Mouse (Mus musculus) heart, embryonic 12.5 days (tissue): ENCODE results near the gene Gm17387. TPM values are rescaled to one million over a fixed set of nuclear protein-coding genes. Genes with fewer than 3 reads are reported as not detected.
"Not testable (repeated sequence)": the region's sequence is repeated elsewhere in the genome, so short reads cannot be mapped to it uniquely, and the experiment has no call there.

ENCODE experiments used
- ATAC-seq: fragments of 200-750 bp; cut with Nextera tagmentation; 2 replicates; pipeline ENCODE4 v1.8.0; 2017; ENCODE audit warnings: moderate TSS enrichment, moderate library complexity; ENCODE audit not compliant: insufficient number of reproducible peaks, low FRiP score
- H3K27ac ChIP-seq: fragments of 300-500 bp; sonication (generic); 2 replicates; pipeline ENCODE4 v1.5.1; 2016; ENCODE audit warnings: mild to moderate bottlenecking, moderate library complexity; ENCODE audit not compliant: poor library complexity, severe bottlenecking
- H3K27me3 ChIP-seq: fragments of 300-500 bp; sonication (generic); replicated peaks from 2 replicates; pipeline ENCODE4 v1.6.1; 2016; ENCODE audit warnings: mild to moderate bottlenecking, moderate library complexity
- H3K36me3 ChIP-seq: fragments of 300-500 bp; sonication (generic); 2 replicates; pipeline ENCODE4 v1.6.1; 2016; ENCODE audit warnings: mild to moderate bottlenecking, moderate library complexity
- H3K4me1 ChIP-seq: fragments of 300-500 bp; sonication (generic); replicated peaks from 2 replicates; pipeline ENCODE4 v1.6.1; 2016; ENCODE audit warnings: mild to moderate bottlenecking
- H3K4me2 ChIP-seq: fragments of 300-500 bp; sonication (generic); 2 replicates; pipeline ENCODE4 v1.6.1; 2016; ENCODE audit warnings: mild to moderate bottlenecking, moderate library complexity
- H3K4me3 ChIP-seq: fragments of 300-500 bp; sonication (generic); 2 replicates; pipeline ENCODE4 v1.5.1; 2016; ENCODE audit warnings: mild to moderate bottlenecking
- H3K9ac ChIP-seq: fragments of 300-500 bp; sonication (generic); 2 replicates; pipeline ENCODE4 v1.6.1; 2016; ENCODE audit warnings: mild to moderate bottlenecking, moderate library complexity
- H3K9me3 ChIP-seq: fragments of 300-500 bp; sonication (generic); replicated peaks from 2 replicates; pipeline ENCODE4 v1.6.1; 2016; ENCODE audit warnings: mild to moderate bottlenecking, moderate library complexity
- WGBS: fragments of 180-500 bp; shearing (Covaris S2); methylation state at CpG from one replicate; pipeline ENCODE4 v1.1.7; 2016; 5-methylcytosine and 5-hydroxymethylcytosine counted together
- polyA plus RNA-seq: library from polyadenylated mRNA; unstranded; fragments of >200 nt; fragmentation: Nextera tagmentation; extraction: Ambion mirVana; gene quantifications from 2 replicates; pipeline ENCODE4 v1.2.1, GENCODE M21; 2016

Gene Gm17387
- polyA plus RNA-seq, 1 experiment from 2014 or later, result not detected

- no peaks in the 10 kb centered on the region for H3K9me3 ChIP-seq
- H3K4me1 ChIP-seq, result no peaks in the 10 kb centered on the region
- no peak overlapping the region for H3K4me2 ChIP-seq
- no peaks in the 10 kb centered on the region for H3K36me3 ChIP-seq
- WGBS, result 75% methylated on average over 10 of the region's 10 CpGs
- H3K27ac ChIP-seq, result no peak overlapping the region
- H3K27me3 ChIP-seq, result no peaks in the 10 kb centered on the region; the same call in 1 of the 2 replicates
- no peak overlapping the region for H3K4me3 ChIP-seq
- H3K9ac ChIP-seq, result no peak overlapping the region
- ATAC-seq, result no peak
Measured at GRCm38 (mm10) chr7:141016707-141017697, 11.9 kb upstream of the Gm17387 start.

DNA sequence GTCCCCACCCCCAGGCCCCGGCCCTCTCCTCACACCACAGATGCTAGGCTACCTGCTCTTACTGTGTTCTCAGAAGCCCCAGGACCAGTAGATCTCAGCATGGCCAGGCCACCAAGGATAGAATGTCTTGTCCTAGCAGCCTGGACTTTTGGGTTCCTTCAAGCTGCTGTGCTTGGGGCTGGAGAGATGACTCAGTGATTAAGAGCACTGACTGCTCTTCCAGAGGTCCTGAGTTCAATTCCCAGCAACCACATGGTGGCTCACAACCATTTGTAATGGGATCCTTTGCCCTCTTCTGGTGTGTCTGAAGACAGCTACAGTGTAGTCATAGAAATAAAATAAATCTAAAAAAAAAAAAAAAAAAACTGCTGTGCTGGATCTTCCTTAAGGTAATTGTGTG is 11.1 kb upstream of the Gm17387 start, which contains the start of gene Ifitm6:
Ifitm6 (minus strand) TSS at position 101 of the 400 bp plus-strand sequence.
- 79% methylated on average over 1 of the region's 1 CpGs for WGBS
- not testable (repeated sequence) for H3K9me3 ChIP-seq, H3K4me3 ChIP-seq, H3K27ac ChIP-seq, H3K9ac ChIP-seq, H3K4me2 ChIP-seq, ATAC-seq, H3K4me1 ChIP-seq, H3K36me3 ChIP-seq, H3K27me3 ChIP-seq

- Histone ChIP-seq H3K27me3 (no peaks in the 10 kb centered on the region; the same call in 1 of the 2 replicates), H3K4me1 (no peaks in the 10 kb centered on the region), H3K36me3 (no peaks in the 10 kb centered on the region), H3K9me3 (no peaks in the 10 kb centered on the region), H3K4me3 (no peak overlapping the region), H3K9ac (no peak overlapping the region), H3K4me2 (no peak overlapping the region), H3K27ac (no peak overlapping the region)
- ATAC-seq, result no peak
- 88% methylated on average over 5 of the region's 5 CpGs for WGBS
Measured at GRCm38 (mm10) chr7:141019028-141019427, 9.9 kb upstream of the Gm17387 start.

DNA sequence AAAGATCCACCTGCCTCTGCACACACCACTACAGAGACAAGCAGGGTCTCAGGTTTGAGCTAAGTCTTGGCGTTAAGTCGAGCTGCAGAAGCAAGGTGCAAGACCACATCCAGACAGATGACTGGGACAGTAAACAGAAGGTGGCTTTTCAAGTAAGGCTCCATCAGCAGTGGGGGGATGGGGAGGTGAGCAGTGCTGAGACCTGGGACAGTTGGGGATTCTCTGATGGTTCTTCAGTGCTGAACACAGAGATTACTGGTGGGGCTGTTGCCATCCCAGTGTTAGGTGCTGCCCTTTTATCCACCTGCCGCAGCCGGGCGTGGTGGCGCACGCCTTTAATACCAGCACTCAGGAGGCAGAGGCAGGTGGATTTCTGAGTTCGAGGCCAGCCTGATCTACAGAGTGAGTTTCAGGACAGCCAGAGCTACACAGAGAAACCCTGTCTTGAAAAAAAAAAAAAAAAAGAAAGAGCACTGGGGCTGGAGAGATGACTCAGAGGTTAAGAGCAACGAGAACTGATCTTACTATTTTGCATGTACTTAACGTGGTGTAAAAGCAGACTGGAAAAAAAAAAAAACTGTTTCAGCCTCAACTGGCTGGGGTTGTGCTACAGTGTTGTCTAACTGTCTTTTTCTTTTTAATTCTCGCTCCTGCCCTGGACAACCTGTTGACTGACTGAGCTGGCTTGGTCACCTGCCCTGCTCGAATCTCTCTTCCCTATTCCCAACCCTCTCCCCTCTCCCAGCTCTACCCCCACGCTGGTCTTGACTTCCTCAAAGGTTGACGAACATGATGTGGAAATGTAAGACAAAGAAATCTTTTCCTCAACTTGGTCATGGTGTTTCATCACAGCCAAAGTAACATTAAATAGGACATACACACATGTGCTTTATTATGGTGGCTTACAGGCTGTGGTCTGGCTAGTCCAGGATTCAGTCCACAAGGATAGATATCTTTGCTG is 7.2 kb upstream of the Gm17387 start:
- no peak overlapping the region for H3K27ac ChIP-seq
- no peaks in the 10 kb centered on the region for H3K36me3 ChIP-seq
- H3K4me3 ChIP-seq, result no peak overlapping the region
- no peak for ATAC-seq
- WGBS, result 74% methylated on average over 14 of the region's 14 CpGs
- H3K9me3 ChIP-seq, result no peaks in the 10 kb centered on the region
- no peak overlapping the region for H3K4me2 ChIP-seq
- 0 out of 2 replicates have a peak, but pooled peaks cover 5% of the 10 kb centered on the region for H3K4me1 ChIP-seq
- H3K9ac ChIP-seq, result no peak overlapping the region
- no peaks in the 10 kb centered on the region for H3K27me3 ChIP-seq

GRCm38 (mm10) chr7:141024865-141025838 is 3.8 kb upstream of the Gm17387 start:
- 44% methylated on average over 6 of the region's 6 CpGs for WGBS
- Histone ChIP-seq H3K4me3 (no peak overlapping the region), H3K9ac (no peak overlapping the region), H3K27ac (no peak overlapping the region), H3K4me1 (0 out of 2 replicates have a peak, but pooled peaks cover 5% of the 10 kb centered on the region), H3K27me3 (no peaks in the 10 kb centered on the region), H3K9me3 (no peaks in the 10 kb centered on the region), H3K36me3 (no peaks in the 10 kb centered on the region), H3K4me2 (no peak overlapping the region)
- no peak for ATAC-seq

- Histone ChIP-seq H3K9ac (no peak overlapping the region), H3K4me3 (no peak overlapping the region), H3K36me3 (no peaks in the 10 kb centered on the region), H3K4me2 (no peak overlapping the region), H3K27me3 (0 out of 2 replicates have a peak, but pooled peaks cover 5% of the 10 kb centered on the region), H3K4me1 (0 out of 2 replicates have a peak, but pooled peaks cover 5% of the 10 kb centered on the region), H3K27ac (no peak overlapping the region), H3K9me3 (no peaks in the 10 kb centered on the region)
- no peak for ATAC-seq
- WGBS, result 51% methylated on average over 6 of the region's 6 CpGs
Measured at GRCm38 (mm10) chr7:141026097-141026739, 2.7 kb upstream of the Gm17387 start.

DNA sequence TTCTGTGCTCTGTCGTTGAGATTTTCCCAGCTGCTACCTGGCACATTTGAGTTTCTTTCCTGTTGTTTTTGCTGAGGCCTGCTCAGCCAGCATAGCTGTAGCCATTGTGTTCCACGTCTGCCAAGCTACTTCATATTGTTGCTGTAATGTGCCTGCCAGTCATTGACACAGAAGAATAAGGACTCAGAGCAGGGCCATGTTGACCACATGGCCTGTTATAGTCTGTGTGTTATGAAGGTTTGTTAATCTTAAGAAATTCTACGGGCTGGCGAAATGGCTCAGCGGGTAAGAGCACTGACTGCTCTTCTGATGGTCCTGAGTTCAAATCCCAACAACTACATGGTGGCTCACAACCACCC is 2.2 kb upstream of the Gm17387 start:
- no peak overlapping the region for H3K4me3 ChIP-seq
- no peaks in the 10 kb centered on the region for H3K9me3 ChIP-seq
- no peak overlapping the region for H3K9ac ChIP-seq
- 0 out of 2 replicates have a peak, but pooled peaks cover 5% of the 10 kb centered on the region for H3K4me1 ChIP-seq
- H3K27me3 ChIP-seq, result 0 out of 2 replicates have a peak, but pooled peaks cover 5% of the 10 kb centered on the region
- no peaks in the 10 kb centered on the region for H3K36me3 ChIP-seq
- ATAC-seq, result no peak
- 59% methylated on average over 5 of the region's 5 CpGs for WGBS
- H3K27ac ChIP-seq, result 0 out of 2 replicates have a peak overlapping the region, but pooled peaks have one; percentile 16
- H3K4me2 ChIP-seq, result no peak overlapping the region

GRCm38 (mm10) chr7:141030390-141030789 is 1.5 kb downstream of the Gm17387 start:
- Histone ChIP-seq H3K4me1 (no peaks in the 10 kb centered on the region), H3K27me3 (0 out of 2 replicates have a peak, but pooled peaks cover 5% of the 10 kb centered on the region), H3K4me3 (no peak overlapping the region), H3K9me3 (no peaks in the 10 kb centered on the region), H3K4me2 (no peak overlapping the region), H3K27ac (no peak overlapping the region), H3K36me3 (no peaks in the 10 kb centered on the region), H3K9ac (no peak overlapping the region)
- 52% methylated on average over 3 of the region's 3 CpGs for WGBS
- no peak for ATAC-seq

- Histone ChIP-seq H3K36me3 (no peaks in the 10 kb centered on the region), H3K27me3 (0 out of 2 replicates have a peak, but pooled peaks cover 5% of the 10 kb centered on the region), H3K9me3 (no peaks in the 10 kb centered on the region), H3K27ac (no peak overlapping the region), H3K4me2 (no peak overlapping the region), H3K4me1 (no peaks in the 10 kb centered on the region), H3K9ac (no peak overlapping the region), H3K4me3 (no peak overlapping the region)
- ATAC-seq, result no peak
- WGBS, result 63% methylated on average over 9 of the region's 9 CpGs
Measured at GRCm38 (mm10) chr7:141032458-141033167, 3.7 kb downstream of the Gm17387 start.
